Mouse (Mus musculus): Measurements from ENCODE around the gene Zfp644. TPM values are rescaled to one million over a fixed set of nuclear protein-coding genes. Genes with fewer than 3 reads are reported as not detected.
A peak's percentile ranks its signal among the peaks of the same experiment; 100 is the strongest.

The Zfp644 gene
- polyA plus RNA-seq, 1 experiment from 2014 or later: 106 TPM

DNA sequence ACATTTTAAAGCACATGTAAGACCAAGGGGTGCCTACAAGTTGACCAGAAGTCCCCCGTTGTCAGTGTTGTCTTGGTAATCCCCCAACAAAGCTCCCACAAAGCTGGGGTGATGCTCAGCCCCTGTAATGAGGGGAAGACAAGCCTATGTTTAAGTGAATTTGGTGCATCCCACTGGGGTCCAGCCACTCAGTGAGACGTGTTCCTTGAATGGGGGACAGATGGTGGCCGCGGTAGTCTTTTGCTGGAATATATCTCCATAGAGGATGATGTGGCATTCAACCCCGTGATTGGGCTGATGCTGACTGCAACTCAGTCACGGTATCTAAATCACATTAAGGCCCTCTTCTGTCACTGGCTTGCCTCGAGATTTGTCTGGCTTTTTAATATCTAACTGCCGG, 97.6 kb downstream of the Zfp644 start:
- no peak overlapping the region for H3K4me3 ChIP-seq (ENCODE audit: low read depth, low read length)
- H3K27ac ChIP-seq (ENCODE audit: low read depth, low read length): no peak overlapping the region
- no peaks in the 10 kb centered on the region for H3K9me3 ChIP-seq (replicated peaks; ENCODE audit: control insufficient read depth, low read length)
- DNase-seq (ENCODE audit: low spot score): no peak
- H3K9ac ChIP-seq (ENCODE audit: low read length): no peak overlapping the region
- H3K27me3 ChIP-seq (replicated peaks; ENCODE audit: control insufficient read depth, insufficient read depth, low read length): no peaks in the 10 kb centered on the region
- H3K4me1 ChIP-seq (ENCODE audit: control insufficient read depth, insufficient read depth, low read length): no peaks in the 10 kb centered on the region
- 87% methylated on average over 8 of the region's 8 CpGs for WGBS
- H3K36me3 ChIP-seq (ENCODE audit: control insufficient read depth, insufficient read depth, low read length): 0 out of 2 replicates have a peak, but pooled peaks cover 3% of the 10 kb centered on the region
- no peak overlapping the region for H3K4me2 ChIP-seq (ENCODE audit: low read length)
- no peak for ATAC-seq

DNA sequence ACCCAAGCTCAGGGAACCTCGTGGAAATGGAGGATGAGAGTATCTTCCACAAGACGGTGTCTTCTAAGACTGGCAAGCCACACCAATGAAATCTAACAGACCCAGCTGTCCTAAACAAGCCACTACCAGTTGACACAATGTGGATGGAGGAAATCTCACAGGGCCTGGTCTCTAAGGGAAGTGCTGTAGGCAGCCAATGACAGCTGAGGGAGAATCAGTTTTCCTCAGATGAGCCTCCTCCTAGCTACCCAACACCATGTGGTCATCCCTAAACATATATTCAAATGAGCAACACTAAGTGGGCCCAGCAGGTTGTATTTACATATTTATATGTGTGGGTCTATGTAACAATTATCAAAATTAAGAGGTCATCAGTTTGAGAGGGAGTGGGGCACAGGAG, 99.6 kb downstream of the Zfp644 start:
- ATAC-seq: peak; percentile 50; the same call in 1 of the 2 replicates

DNA sequence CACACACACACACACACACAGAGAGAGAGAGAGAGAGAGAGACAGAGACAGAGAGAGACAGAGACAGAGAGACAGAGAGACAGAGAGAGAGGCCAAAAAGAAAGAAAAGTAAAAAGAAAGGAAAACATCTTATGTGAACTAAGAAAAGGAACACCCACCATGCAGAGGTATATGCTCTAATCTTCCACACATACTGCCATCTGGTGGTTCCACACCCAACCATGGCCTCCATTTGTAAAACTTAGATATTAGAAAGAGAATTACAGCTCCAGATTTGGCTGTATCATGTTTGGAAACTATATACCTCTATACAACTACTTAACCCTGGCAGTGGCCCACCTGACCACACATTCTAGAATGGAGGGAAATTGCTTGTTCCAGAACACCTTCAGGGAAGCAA, 102.7 kb downstream of the Zfp644 start:
- H3K27ac ChIP-seq (ENCODE audit: low read depth, low read length): no peak overlapping the region
- ATAC-seq (no peak), DNase-seq (ENCODE audit: low spot score) (peak; percentile 63)
- H3K9me3 ChIP-seq (replicated peaks; ENCODE audit: control insufficient read depth, low read length): no peaks in the 10 kb centered on the region
- no peaks in the 10 kb centered on the region for H3K4me1 ChIP-seq (ENCODE audit: control insufficient read depth, insufficient read depth, low read length)
- no peaks in the 10 kb centered on the region for H3K27me3 ChIP-seq (replicated peaks; ENCODE audit: control insufficient read depth, insufficient read depth, low read length)
- no peak overlapping the region for H3K4me3 ChIP-seq (ENCODE audit: low read depth, low read length)
- no peak overlapping the region for H3K4me2 ChIP-seq (ENCODE audit: low read length)
- no peak overlapping the region for H3K9ac ChIP-seq (ENCODE audit: low read length)
- H3K36me3 ChIP-seq (ENCODE audit: control insufficient read depth, insufficient read depth, low read length): no peaks in the 10 kb centered on the region

More for the DNA sequence above, 99.6 kb downstream of the Zfp644 start:
- H3K4me3 ChIP-seq (ENCODE audit: low read depth, low read length): no peak overlapping the region
- H3K9me3 ChIP-seq (replicated peaks; ENCODE audit: control insufficient read depth, low read length): no peaks in the 10 kb centered on the region
- H3K27ac ChIP-seq (ENCODE audit: low read depth, low read length): no peak overlapping the region
- no peak for DNase-seq (ENCODE audit: low spot score)
- no peaks in the 10 kb centered on the region for H3K4me1 ChIP-seq (ENCODE audit: control insufficient read depth, insufficient read depth, low read length)
- H3K36me3 ChIP-seq (ENCODE audit: control insufficient read depth, insufficient read depth, low read length): 0 out of 2 replicates have a peak, but pooled peaks cover 3% of the 10 kb centered on the region
- H3K9ac ChIP-seq (ENCODE audit: low read length): no peak overlapping the region
- H3K4me2 ChIP-seq (ENCODE audit: low read length): no peak overlapping the region
- no peaks in the 10 kb centered on the region for H3K27me3 ChIP-seq (replicated peaks; ENCODE audit: control insufficient read depth, insufficient read depth, low read length)
- 94% methylated on average over 2 of the region's 2 CpGs for whole genome bisulfite sequencing

DNA sequence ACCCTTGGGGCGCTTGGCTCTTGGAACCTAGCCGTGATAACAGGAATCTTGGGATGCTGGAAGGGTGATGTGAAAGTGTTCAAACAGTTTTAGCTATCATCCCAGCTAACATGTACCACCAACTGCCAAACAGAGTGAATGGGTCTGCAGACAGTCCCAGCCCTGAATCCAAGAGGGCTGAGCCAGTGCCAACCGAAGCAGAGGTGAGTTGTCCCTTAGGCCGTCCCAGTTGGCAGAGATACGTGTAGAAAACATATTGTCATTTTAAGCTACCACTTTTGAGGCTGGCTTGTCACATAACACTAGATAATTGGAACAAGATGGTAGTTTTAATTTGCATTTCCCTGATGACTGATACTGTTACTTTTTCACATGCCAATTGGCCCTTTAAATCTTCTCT, 106.4 kb downstream of the Zfp644 start:
- no peaks in the 10 kb centered on the region for H3K4me1 ChIP-seq (ENCODE audit: control insufficient read depth, insufficient read depth, low read length)
- WGBS: 83% methylated on average over 5 of the region's 5 CpGs
- H3K9ac ChIP-seq (ENCODE audit: low read length): no peak overlapping the region
- no peak for ATAC-seq
- no peak overlapping the region for H3K4me3 ChIP-seq (ENCODE audit: low read depth, low read length)
- H3K9me3 ChIP-seq (replicated peaks; ENCODE audit: control insufficient read depth, low read length): no peaks in the 10 kb centered on the region
- DNase-seq (ENCODE audit: low spot score): peak; percentile 32
- H3K36me3 ChIP-seq (ENCODE audit: control insufficient read depth, insufficient read depth, low read length): no peaks in the 10 kb centered on the region; the same call in 1 of the 2 replicates
- H3K27ac ChIP-seq (ENCODE audit: low read depth, low read length): no peak overlapping the region
- no peaks in the 10 kb centered on the region for H3K27me3 ChIP-seq (replicated peaks; ENCODE audit: control insufficient read depth, insufficient read depth, low read length)
- no peak overlapping the region for H3K4me2 ChIP-seq (ENCODE audit: low read length)

DNA sequence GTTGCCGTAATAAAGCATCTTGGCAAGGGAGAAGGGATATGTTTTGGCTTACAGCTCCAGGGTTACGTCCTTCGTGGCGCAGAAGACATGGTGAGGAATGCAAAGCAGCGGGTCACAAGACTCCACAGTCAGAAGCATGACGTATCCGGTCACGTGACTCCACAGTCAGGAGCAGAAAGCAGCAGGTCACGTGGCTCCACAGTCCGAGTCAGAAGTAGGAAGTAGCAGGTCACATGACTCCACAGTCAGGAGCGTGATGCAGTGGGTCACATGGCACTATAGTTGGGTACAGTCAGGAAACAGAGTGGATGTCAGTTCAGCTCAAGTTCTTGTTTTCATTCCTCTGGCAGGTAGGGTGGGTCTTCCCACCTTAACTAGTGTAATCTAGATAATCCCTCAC, 107.4 kb downstream of the Zfp644 start:
- H3K9ac ChIP-seq (ENCODE audit: low read length): no peak overlapping the region
- H3K4me3 ChIP-seq (ENCODE audit: low read depth, low read length): no peak overlapping the region
- no peaks in the 10 kb centered on the region for H3K9me3 ChIP-seq (replicated peaks; ENCODE audit: control insufficient read depth, low read length)
- H3K4me1 ChIP-seq (ENCODE audit: control insufficient read depth, insufficient read depth, low read length): no peaks in the 10 kb centered on the region
- WGBS: 93% methylated on average over 11 of the region's 11 CpGs
- DNase-seq (ENCODE audit: low spot score): no peak
- H3K27me3 ChIP-seq (replicated peaks; ENCODE audit: control insufficient read depth, insufficient read depth, low read length): no peaks in the 10 kb centered on the region
- ATAC-seq: no peak
- no peak overlapping the region for H3K27ac ChIP-seq (ENCODE audit: low read depth, low read length)
- no peaks in the 10 kb centered on the region; the same call in 1 of the 2 replicates for H3K36me3 ChIP-seq (ENCODE audit: control insufficient read depth, insufficient read depth, low read length)
- H3K4me2 ChIP-seq (ENCODE audit: low read length): no peak overlapping the region

DNA sequence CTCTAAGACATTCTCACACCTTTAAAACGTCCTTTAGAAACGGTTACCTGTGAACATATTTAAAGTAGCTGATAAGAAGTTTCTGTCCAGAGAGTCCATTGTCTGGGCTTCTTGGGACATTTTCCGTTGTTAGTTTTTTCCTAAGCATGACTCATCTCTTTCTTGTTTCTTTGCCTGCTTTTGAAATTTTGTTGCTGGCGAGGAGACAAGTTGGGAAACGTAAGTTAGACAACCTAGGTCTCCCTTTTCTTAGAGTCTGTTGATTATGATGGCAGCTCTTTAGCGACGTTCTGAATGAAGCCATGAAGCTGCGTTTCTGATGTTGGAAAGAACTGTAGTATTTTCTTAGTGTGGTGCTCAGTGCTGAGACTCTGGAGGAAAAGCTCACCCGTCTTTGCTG, 108.1 kb downstream of the Zfp644 start:
- no peak for DNase-seq (ENCODE audit: low spot score)
- Histone ChIP-seq H3K9me3 (replicated peaks; ENCODE audit: control insufficient read depth, low read length) (no peaks in the 10 kb centered on the region), H3K4me1 (ENCODE audit: control insufficient read depth, insufficient read depth, low read length) (no peaks in the 10 kb centered on the region), H3K36me3 (ENCODE audit: control insufficient read depth, insufficient read depth, low read length) (no peaks in the 10 kb centered on the region; the same call in 1 of the 2 replicates), H3K4me3 (ENCODE audit: low read depth, low read length) (no peak overlapping the region), H3K27me3 (replicated peaks; ENCODE audit: control insufficient read depth, insufficient read depth, low read length) (0 out of 2 replicates have a peak, but pooled peaks cover 4% of the 10 kb centered on the region), H3K4me2 (ENCODE audit: low read length) (no peak overlapping the region), H3K9ac (ENCODE audit: low read length) (no peak overlapping the region), H3K27ac (ENCODE audit: low read depth, low read length) (no peak overlapping the region)
- 93% methylated on average over 9 of the region's 9 CpGs for WGBS
- ATAC-seq: no peak

DNA sequence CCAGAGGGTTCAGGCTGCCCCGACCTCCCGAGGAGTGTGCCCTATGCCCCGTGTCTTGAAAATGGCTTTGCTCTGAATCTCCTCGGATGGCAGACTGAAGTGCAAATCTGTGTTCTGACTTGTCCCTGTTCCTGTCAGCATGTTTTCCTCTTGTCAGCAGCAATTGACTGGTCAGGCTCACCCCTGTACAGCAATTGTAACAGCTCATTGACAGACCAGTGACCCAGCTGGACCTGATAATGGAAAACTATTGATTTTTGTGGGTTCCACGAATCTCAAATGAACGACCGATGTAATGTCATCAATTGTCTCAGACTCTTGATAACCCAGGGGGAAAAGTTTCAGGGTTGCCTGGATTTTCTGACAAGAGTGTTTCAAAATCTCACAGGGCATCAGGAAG, 116.1 kb downstream of the Zfp644 start:
- H3K4me1 ChIP-seq (ENCODE audit: control insufficient read depth, insufficient read depth, low read length): peaks cover 10% of the 10 kb centered on the region; the same call in 1 of the 2 replicates
- no peak overlapping the region for H3K4me3 ChIP-seq (ENCODE audit: low read depth, low read length)
- no peak overlapping the region for H3K4me2 ChIP-seq (ENCODE audit: low read length)
- H3K9me3 ChIP-seq (replicated peaks; ENCODE audit: control insufficient read depth, low read length): no peaks in the 10 kb centered on the region
- no peaks in the 10 kb centered on the region for H3K36me3 ChIP-seq (ENCODE audit: control insufficient read depth, insufficient read depth, low read length)
- H3K9ac ChIP-seq (ENCODE audit: low read length): no peak overlapping the region
- 85% methylated on average over 7 of the region's 7 CpGs for WGBS
- H3K27me3 ChIP-seq (replicated peaks; ENCODE audit: control insufficient read depth, insufficient read depth, low read length): peaks cover 42% of the 10 kb centered on the region
- no peak overlapping the region for H3K27ac ChIP-seq (ENCODE audit: low read depth, low read length)
- DNase-seq (ENCODE audit: low spot score): no peak
- ATAC-seq: no peak

DNA sequence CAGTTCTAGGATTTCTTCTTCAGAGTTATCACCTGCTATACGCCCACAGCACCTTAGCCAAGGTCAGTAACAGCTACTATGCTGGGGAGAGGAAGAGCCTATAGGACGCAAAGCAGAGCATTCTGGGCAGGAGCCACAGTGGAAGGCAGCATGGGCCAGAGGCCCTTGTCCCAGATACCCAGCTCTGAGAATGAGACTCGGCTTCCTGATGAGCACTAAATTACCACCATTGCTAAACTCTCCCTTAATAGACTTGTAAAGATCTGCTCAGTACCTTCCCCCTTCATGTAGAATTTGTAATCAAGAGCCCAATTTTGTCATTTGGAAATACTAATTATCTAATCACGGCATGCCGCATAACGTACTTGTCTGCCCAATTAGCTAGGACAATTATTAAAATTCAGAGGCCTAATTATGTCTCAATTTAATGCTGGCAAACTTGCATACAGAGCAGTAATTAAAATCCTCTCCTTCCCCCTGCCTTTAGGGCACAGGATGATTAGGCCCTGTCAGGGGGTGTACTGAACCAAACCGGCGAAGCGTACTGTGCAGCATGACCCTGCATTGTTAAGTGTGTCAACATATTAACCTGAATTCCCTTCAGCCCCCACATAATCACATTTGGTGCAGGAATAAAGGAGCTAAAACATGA, 119.7 kb downstream of the Zfp644 start:
- Histone ChIP-seq H3K27me3 (replicated peaks; ENCODE audit: control insufficient read depth, insufficient read depth, low read length) (peaks cover 48% of the 10 kb centered on the region), H3K27ac (ENCODE audit: low read depth, low read length) (no peak overlapping the region), H3K4me1 (ENCODE audit: control insufficient read depth, insufficient read depth, low read length) (peaks cover 13% of the 10 kb centered on the region; the same call in 1 of the 2 replicates), H3K4me2 (ENCODE audit: low read length) (no peak overlapping the region), H3K4me3 (ENCODE audit: low read depth, low read length) (no peak overlapping the region), H3K9ac (ENCODE audit: low read length) (no peak overlapping the region), H3K36me3 (ENCODE audit: control insufficient read depth, insufficient read depth, low read length) (no peaks in the 10 kb centered on the region), H3K9me3 (replicated peaks; ENCODE audit: control insufficient read depth, low read length) (no peaks in the 10 kb centered on the region)
- WGBS: 7% methylated on average over 9 of the region's 9 CpGs
- ATAC-seq (peak; percentile 90), DNase-seq (ENCODE audit: low spot score) (peak; percentile 93)

DNA sequence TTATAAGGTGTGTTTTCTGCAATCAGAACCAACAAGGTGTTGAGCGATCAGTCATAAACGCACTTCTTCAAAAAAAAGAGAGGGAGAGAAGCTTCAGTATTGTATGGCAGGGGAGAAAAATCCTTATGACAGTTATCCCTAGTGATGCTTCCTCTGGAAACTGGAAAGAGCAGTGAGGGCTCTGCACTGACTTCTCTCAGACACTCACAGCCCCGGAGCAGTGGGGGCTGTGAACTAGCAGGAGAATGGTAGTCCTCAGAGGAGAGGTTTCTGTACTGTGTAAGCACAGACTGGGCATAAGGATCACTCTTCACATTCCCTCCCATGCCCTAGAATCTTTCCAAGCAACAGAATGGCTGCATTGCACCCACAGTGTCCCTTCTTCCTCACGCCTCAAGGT, 122.0 kb downstream of the Zfp644 start:
- WGBS: 20% methylated on average over 4 of the region's 4 CpGs
- ATAC-seq (no peak), DNase-seq (ENCODE audit: low spot score) (no peak)

More for the DNA sequence above, 122.0 kb downstream of the Zfp644 start:
- H3K36me3 ChIP-seq (ENCODE audit: control insufficient read depth, insufficient read depth, low read length): no peaks in the 10 kb centered on the region
- H3K4me3 ChIP-seq (ENCODE audit: low read depth, low read length): no peak overlapping the region
- H3K4me2 ChIP-seq (ENCODE audit: low read length): peak overlapping the region; percentile 84; the same call in 1 of the 2 replicates
- peaks cover 13% of the 10 kb centered on the region; the same call in 1 of the 2 replicates for H3K4me1 ChIP-seq (ENCODE audit: control insufficient read depth, insufficient read depth, low read length)
- no peak overlapping the region for H3K27ac ChIP-seq (ENCODE audit: low read depth, low read length)
- no peak overlapping the region for H3K9ac ChIP-seq (ENCODE audit: low read length)
- peaks cover 44% of the 10 kb centered on the region for H3K27me3 ChIP-seq (replicated peaks; ENCODE audit: control insufficient read depth, insufficient read depth, low read length)
- H3K9me3 ChIP-seq (replicated peaks; ENCODE audit: control insufficient read depth, low read length): no peaks in the 10 kb centered on the region

Measured in forebrain, embryonic 14.5 days (tissue).